Mouse (Mus musculus): ENCODE results near the gene Ccdc85a.

The Ccdc85a gene

DNA sequence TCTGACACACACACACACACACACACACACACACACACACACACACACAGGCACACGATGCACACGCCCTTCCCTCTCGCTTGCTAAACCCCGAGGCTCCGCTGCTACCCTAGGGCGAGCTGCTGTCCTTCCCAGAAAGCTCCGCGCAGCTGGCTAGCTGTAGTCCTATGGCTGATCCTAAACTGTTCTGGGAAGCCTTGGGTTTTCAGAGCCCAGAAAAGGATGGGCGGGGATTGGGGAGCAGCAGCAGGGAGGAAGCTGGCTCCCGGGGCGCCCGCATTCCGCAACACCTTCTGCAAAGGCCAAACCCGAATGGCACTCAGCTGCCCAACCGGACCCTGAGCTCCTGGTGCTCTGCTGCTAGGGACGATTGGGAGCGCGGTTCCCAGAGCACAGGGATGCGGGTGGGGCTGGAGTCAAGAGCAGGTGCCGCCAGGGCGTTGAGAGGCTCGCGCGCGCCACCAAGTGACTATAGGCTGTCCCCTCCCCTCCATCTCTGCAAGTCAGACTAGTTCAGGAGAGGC lies at the start of gene Ccdc85a:
Gene Ccdc85a (minus strand): TSS at position 414 of the 524 bp plus-strand sequence.
- DNase-seq (ENCODE audit: low read depth, low spot score), result peak; percentile 73

DNA sequence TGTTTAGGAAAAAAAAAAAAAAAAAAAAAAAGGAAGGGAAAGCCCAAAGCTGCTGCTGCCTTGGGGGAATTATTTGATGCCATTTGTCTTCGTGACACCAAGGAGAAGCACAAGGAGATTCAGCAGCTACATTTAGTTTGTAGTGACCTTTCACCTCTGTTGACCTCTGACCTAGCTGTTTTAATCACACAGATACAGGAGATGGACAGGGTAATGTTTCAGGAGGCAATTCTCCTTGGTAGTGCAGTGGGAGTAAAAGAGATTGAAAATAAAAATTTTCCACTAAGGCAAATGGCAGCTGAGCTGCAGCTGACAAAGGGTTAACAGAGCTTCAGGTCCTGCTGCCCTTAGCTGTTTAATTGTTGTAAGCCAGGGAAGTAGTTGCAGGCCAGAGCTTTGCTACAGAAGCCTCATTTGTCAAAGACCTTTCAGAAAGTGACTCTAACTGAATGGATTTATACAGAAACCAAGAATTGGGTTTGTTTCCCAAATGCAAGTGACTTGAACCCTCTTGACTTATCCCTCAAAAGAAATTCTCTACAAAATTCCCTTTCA lies 49.5 kb upstream of the Ccdc85a start:
- DNase-seq (ENCODE audit: low read depth, low spot score), result peak; percentile 26

DNA sequence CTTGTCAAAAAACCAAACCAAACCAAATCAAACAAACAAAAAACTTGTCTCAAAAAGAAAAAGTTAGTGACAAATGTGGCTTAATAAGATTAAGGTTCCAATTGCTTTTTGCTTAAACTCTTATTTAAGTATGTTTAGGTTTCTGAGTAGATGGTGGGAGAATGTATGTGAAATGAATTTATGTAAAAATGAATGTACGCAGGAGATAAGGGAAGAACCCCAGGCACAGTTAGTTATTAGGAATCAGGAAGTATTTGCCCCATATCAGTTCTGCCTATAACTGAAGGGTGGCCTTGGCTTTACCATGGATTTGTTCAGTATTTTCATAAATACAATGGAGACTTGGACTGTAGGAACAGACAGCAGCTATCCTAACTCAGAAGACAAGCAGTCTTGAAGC lies 49.0 kb upstream of the Ccdc85a start:
- DNase-seq (ENCODE audit: low read depth, low spot score), result no peak

DNA sequence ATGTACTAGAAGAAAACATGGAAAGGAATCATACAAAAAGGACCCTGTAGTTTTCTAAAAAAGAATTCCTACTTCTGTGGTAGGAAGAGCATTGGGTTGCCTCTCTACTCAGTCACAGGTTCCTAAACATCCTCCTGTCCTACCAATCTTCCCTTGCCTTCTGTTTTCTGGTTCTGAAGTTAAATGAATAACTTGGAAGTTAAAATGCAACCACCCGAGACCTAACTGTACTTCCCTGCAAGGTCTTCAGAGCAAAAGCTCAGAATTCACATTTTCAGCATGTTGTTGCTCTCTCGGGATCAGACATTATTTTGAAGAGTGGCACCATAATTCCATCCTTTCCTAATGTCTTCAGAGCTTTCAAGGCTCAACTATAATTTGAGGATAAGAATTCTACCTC lies 46.6 kb upstream of the Ccdc85a start:
- DNase-seq (ENCODE audit: low read depth, low spot score), result no peak

DNA sequence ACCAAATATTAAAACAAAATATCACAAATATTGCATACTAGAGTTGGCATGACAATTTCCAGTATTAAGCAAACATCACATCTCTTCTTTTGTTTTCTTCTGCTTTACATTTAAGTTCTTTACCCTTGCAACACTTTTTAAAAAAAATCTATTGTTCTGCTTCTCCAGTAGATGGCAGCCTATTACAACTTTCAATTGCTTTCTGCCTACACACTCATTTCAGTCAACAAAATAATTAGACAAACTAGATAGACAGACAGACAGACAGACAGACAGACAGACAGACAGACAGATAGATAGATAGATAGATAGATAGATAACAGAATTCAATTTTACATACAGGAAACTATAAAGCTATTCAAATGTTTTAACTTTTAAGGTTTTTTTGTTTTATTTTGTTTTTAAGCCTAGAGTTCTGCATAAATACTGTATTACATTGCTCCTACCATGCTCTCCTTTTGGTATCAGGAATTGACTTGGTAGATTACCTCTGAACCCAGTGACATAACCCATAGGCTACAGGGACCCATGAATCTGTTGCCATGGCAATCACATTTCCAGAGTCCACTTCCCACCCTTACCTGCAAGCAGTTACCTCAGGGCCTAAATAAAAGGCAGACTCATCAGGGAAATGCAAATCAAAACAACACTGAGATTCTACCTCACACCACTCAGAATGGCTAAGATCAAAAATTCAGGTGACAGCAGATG lies 26.8 kb upstream of the Ccdc85a start:
- peak; percentile 24 for DNase-seq (ENCODE audit: low read depth, low spot score)

DNA sequence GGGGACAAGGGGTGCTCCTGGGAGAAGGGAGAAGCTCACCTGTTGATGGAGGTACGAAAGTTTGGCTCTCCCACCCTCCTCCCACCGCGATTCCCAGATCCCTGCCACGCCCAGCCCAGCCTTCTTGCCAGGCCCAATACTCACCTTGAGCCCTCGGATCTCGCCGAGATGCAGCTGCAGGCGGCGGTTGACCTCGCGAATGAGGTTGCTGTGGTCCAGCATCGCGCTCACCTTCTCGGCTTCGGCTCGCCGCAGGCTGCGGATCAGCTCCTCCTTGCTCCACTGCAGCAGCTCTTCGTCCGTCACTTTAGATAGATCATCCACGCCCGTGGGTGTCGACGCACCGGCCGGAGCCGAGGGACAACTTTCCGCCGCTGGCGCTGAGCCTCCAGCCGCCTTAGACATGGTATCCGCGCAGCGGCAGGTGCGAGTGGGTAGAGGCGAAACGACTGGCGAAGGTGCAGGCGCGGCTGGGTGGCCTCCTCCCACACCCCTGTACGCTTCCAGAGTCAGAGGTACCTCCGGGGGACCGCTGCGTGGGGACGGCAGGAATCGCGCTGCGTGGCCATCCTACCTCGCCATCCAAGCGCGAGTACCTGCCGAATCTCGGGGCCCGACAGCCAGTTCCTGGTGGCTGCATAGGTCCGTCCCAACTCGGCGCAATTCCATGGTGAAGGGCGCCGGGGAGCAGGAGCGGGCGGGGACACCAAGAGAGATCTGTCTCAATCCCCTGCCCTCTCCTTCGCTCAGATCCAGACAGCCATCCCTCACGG lies 800 bp downstream of the Ccdc85a start:
- DNase-seq (ENCODE audit: low read depth, low spot score), result no peak

DNA sequence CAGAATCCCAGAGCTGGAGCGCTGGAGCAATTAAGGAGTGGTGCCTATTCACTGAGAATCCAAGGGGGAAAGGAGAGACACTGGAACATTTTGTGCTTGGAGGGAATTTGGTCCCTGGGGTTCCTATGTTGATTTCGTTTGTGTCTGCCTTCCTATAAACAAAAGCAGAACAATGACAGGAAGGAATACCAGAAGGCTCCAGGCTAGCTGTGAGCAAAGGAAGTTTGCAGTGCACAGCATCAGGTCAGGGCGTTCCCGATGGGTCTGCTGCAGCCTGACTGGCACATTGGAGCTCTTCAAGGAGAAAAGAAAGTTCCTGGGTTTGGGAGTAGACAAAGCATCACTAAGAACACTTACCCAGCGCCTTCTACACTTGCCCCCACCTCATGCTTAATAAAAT lies 1.9 kb downstream of the Ccdc85a start:
- no peak for DNase-seq (ENCODE audit: low read depth, low spot score)

DNA sequence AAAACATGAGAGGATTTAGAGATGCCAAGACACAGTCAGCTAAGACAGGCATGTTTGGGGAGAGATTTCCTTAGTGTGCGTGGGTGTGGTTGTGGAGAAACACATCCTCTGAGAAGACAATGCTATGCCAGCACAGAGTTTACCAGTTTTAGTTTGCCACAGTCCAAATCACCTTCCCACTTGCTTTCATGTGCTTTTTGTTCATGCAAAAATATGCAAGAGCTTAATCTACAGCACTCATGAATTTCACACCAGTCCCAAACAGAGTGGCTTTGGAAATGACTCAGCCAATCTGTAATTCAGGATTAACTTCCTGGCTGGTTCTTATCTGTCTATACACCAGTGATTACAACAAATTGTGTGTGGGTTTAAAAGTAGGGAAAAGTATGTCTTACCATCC lies 11.7 kb downstream of the Ccdc85a start:
- DNase-seq (ENCODE audit: low read depth, low spot score), result no peak

DNA sequence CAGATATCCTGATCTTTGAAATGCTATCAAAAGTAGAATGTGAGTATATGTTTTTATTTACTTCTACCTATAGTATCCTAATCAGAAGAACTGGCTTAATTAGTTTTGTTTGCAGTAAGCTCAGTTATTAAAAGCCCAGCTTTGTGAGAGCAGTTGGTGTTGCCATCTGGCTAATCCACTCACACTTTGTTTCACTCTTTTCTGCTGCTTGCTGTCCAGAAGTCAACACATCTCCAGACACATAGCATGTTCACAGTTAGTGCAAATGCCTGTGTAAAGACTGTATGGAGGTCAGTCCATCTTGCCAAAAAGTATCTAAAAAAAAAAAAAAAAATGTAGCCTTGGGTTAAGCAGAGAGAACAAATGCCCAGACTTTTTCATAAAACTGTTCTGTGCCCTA lies 27.7 kb downstream of the Ccdc85a start:
- no peak for DNase-seq (ENCODE audit: low read depth, low spot score)

DNA sequence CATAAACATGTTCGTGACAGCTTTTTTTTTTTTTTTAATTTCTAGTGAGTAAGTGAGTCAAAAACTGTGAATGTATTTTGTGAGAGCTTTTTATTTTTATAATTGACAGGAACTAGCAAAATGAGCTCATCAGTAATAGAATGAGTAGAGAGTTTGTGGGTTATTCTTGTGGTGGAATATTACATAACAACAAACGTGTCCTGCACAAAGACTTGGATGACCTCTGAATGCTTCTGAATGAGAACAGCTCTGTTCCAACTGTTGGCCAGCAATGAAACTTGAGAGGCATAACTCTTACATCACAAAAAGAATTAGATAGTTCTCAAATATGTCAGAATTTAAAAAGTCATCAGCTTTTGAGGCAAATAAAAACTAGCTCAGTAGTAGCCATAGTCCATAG lies 40.7 kb downstream of the Ccdc85a start:
- no peak for DNase-seq (ENCODE audit: low read depth, low spot score)

DNA sequence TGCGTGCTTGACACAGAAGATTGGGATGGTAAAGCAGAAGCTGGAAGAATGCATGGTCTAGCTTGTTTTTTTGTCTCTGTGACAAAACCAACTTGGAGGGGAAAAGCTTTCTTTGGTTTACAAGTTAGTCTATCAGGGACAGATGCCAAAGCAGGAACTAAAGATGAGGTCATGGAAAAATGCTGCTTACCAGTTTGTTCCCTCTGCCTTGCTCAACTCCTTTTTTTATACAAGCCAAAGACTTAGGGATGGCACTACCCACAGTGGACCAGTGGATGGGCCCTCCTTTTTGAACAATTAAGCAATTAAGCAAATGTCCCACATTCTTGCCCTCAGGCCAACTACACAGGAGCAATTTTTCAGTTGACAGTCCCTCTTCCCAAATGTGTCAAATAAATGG lies 42.8 kb downstream of the Ccdc85a start:
- no peak for DNase-seq (ENCODE audit: low read depth, low spot score)

DNA sequence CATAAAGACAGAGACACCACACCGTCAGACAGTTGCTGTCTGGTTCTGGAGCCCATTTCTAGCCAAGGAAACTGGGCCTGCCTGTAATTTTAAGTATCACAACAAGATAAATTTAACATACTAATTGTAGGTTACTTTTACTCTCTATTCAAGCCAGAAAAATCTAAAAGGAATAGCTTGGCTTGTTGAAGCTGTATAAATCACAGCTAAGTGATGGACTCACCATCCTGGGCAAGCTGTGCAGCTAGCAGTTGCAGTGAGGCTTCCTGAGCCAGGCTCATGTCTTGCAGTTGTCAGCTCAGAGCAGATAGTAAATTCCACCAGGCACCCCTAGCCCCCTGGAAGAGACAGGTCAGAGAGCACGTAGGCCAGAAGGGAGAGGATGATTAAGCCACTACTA lies 50.8 kb downstream of the Ccdc85a start:
- no peak for DNase-seq (ENCODE audit: low read depth, low spot score)

DNA sequence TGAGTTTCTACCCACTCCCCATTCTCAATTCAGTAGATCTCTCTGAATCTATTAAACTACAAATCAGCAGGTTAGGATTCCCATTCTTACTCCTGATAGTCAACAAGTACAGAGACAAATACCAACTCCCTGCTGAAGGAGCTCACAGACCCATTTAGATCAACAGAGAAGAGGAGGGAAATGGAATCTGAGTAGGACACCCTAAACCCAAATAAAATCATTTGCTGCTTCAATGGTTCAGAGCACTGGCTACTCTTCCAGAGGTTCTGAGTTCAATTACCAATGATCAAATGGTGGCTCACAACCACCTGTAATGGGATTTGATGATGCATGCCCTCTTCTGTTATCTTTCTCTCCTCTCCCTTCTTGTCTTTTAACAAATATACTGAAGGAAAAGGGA lies 82.9 kb downstream of the Ccdc85a start:
- DNase-seq (ENCODE audit: low read depth, low spot score), result no peak

DNA sequence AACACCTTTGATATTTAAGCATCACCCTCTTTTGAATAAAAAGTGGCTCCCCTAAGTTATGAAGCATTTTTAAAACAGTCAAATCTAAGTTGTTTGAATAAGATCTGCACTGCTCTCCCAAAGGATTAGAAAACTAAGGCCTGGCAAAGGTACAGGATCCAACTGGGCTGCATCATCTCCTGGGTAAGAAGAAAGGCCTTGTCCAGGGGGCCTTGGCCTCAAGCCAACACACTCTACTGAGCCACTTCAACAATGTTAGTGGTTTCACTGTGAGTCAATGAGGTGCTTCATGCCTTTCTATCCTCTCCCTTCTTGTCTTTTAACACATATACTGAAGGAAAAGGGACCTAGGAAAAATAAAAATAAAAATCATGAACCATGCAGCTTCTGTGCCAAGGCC lies 87.1 kb downstream of the Ccdc85a start:
- DNase-seq (ENCODE audit: low read depth, low spot score), result no peak

DNA sequence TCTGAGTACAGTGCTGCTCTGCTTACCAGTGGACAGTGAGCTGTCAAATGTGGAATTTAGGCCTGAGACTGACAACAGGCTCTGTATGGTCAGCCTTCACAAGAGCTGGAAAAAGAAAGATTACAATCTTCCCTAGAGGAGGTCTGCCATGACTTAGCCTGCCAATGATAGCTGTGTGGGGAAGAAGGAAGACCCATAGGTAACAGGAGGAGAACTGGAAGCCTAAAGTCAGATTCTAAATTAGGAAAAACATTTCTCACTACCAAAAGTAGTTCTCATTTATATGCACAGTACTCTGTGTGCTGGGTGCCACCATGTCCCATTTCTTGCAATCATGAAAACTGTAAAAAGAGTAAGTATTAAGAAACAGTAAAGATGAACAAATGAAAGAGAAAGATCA lies 90.8 kb downstream of the Ccdc85a start:
- no peak for DNase-seq (ENCODE audit: low read depth, low spot score)

DNA sequence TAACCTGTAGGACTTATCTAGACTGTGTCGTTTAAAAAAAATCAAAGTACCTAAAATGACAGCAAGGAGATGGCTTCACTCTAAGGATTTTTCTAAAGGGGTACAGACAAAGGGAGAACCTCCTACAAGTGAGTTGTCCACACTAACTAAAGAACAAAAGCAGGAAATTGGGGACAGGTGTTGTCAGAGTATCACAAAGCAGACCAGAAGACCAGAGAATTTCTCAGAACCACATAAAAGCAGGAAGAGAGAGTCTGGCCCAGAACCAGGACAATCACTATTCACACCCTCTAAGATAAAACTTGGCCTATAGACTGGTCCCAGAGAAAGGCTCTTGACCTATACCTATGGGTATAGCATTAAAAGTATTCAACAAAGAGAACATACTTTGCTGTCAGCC lies 92.8 kb downstream of the Ccdc85a start:
- DNase-seq (ENCODE audit: low read depth, low spot score), result no peak

DNA sequence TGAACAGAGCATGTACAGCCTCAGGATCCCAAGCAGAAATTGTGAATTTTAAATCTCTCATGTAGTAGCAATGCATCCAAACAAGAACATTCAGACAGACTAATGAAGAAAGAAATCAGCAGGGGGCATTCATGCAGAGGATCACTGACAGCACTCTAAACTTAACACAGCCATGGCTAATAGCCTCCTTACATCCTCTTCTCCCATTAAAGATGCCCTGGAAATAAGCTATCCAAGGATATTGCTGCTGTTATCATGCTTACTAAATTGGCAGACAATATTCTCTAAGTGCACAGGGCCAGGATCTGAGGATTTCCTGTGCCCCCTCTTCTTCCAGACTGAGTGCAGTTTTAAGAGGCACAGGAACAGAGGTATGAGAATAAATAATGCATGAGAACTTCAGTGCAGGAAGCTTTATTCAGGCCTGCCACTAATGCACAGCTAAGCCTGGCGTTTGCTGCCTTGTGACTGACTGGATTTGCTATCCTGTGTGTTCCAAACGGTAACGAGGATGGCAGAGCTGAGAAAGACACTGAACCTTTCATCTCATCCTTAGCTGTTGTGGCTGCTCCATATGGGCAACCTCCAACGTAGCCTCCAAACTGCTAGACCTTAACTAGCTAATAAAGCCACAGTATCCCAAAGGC lies 99.9 kb downstream of the Ccdc85a start:
- DNase-seq (ENCODE audit: low read depth, low spot score), result no peak

DNA sequence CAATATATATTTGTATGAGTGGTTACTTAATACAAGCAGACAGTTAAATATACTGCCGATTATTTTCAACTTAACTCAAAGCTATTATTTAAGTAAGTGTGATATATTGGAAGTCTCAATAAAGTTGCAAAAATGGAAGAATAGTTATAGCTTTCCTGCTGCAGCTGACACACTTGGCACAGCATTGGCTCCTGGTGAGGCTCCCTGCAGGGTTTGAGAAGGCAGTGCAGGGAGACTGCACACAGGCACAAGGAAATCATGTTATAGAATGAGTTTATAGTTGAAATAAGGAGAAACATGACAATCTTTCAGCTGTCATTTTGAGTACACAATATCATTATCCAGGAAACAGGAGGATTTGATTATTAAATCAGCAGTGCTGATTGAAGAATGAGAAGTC lies 107.0 kb downstream of the Ccdc85a start:
- DNase-seq (ENCODE audit: low read depth, low spot score), result no peak

DNA sequence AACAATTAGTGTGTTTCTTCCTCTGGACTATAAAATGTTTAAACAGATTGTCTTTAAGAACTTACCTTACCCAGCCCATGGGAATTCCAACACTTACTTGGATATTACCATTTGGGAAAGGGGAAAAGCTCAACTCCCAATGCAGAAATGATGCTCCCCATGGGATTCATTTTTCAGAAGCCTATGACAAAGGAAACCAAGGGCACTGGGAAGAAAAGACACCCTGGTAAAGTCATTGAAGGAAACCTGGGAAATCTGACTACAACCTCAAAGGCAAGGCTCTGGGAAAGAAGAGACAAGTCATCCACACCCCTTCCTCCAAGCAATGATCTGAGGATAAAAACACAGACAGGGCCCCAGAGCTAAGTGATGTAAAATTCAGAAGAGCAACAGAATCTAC lies 118.4 kb downstream of the Ccdc85a start:
- DNase-seq (ENCODE audit: low read depth, low spot score), result no peak

DNA sequence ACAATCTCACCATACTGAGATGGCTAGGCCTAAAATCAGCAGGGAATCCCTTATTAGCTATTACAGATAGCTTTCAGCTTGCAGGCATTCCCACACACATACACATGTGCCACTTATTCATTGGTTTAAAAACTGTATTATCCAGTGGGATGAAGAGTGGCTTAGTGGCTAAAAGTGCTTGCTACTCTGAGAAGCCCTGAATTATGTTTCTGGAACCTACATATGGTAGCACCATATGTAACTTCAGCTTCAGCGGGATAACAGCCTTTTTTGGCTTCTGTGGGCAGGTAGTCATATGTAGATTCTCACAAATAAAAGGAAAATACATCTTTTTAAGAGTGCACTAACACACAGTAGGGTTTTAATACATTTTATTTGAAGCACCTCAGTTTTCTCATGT lies 119.2 kb downstream of the Ccdc85a start:
- no peak for DNase-seq (ENCODE audit: low read depth, low spot score)

DNA sequence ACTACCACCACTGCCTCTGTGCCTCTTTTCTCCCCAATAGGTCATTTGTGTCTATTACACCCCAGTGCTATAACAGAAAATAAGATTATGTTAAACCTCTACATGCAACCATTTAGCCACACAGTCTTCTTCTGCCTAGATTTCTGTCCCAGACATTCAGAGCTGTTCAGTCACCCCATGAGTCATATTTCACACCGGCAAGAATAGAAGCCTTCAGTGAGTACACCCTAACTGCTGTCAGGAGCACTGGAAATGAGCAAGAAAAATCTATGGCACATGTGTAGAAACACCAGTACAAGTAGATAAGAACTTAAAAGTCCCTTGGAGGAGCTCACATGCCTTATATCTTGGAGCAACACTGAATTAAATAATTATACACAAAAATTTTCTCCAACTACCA lies 125.0 kb downstream of the Ccdc85a start:
- no peak for DNase-seq (ENCODE audit: low read depth, low spot score)

DNA sequence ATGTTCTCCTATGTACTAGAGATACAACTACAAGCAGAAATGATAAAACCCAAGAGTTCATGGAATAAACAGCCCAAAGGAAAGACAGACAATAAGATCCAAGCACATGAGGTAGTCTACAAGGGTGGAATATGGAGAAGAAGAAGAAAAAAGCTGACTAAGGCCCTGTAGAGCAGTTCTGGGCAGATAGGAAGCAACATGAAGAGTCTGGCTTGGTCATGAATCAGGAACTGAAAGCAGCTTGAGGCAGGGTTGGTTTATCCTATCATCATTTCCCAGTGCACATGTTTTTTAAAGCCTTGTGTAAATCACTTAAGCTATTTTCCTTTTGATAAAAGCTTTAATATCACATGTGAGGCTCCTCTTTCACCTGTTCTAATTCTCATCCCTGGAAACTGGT lies 144.2 kb downstream of the Ccdc85a start:
- DNase-seq (ENCODE audit: low read depth, low spot score), result no peak

Measured in forelimb bud, embryonic 11.5 days (tissue).